Mouse (Mus musculus): ENCODE measurements around the gene Duxf3. TPM values are rescaled to one million over a fixed set of nuclear protein-coding genes. Genes with fewer than 3 reads are reported as not detected.

Duxf3 gene
- polyA plus RNA-seq, 1 experiment from 2014 or later, result not detected

Other genes starting within 250 kb of the Duxf3 start
- gene AW822073, start 7.7 kb downstream of the Duxf3 start, polyA plus RNA-seq (2015; fragmentation: Nextera tagmentation; extraction: Ambion mirVana), result not detected in 2 replicates
- gene Gm4981, start 4.0 kb upstream of the Duxf3 start, polyA plus RNA-seq (2015; fragmentation: Nextera tagmentation; extraction: Ambion mirVana), result not detected in 2 replicates
- 36.4 and 46.3 TPM in 2 replicates for gene Gcc2, start 22.8 kb upstream of the Duxf3 start, polyA plus RNA-seq (2015; fragmentation: Nextera tagmentation; extraction: Ambion mirVana)
- gene Lims1, start 90.8 kb upstream of the Duxf3 start, polyA plus RNA-seq (2015; fragmentation: Nextera tagmentation; extraction: Ambion mirVana), result 168 and 183 TPM in 2 replicates
- 14.9 and 15.5 TPM in 2 replicates for gene Ranbp2, start 214.2 kb upstream of the Duxf3 start, polyA plus RNA-seq (2015; fragmentation: Nextera tagmentation; extraction: Ambion mirVana)